Mouse (Mus musculus): ENCODE data around the gene Opcml. TPM values are rescaled to one million over a fixed set of nuclear protein-coding genes. Genes with fewer than 3 reads are reported as not detected.

Gene Opcml
- polyA plus RNA-seq, 2 experiments: 3.7 to 5.5 TPM

DNA sequence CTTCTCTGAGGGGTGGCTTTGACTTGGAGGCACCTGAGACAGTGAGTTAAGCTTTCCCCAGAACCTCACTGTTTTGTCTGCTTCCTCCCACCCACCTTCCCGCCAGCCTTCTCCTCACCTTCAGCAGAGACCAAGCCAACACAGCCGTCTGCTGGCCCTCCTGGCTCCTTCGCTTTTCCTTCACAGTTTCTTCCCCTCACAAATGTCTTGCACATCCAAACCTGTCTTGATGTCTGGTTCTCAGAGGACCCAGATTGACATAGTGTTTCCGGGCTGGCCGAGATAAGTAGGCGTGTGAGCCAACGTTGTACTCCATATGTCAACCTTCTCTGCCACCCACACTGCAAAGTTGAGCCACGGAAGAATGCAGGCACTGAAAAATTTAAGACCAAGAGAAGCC lies 19.2 kb downstream of the Opcml start:
- Histone ChIP-seq H3K4me2 (replicated peaks; ENCODE audit: low read depth, low read length, severe bottlenecking) (no peak overlapping the region), H3K9ac (ENCODE audit: low read depth, low read length, severe bottlenecking) (no peak overlapping the region), H3K36me3 (ENCODE audit: control insufficient read depth, insufficient read depth, low read length) (no peaks in the 10 kb centered on the region), H3K4me1 (ENCODE audit: control insufficient read depth, insufficient read depth, low read length) (no peaks in the 10 kb centered on the region), H3K9me3 (ENCODE audit: control insufficient read depth, low read length) (no peaks in the 10 kb centered on the region), H3K27me3 (ENCODE audit: control insufficient read depth, insufficient read depth, low read length) (no peaks in the 10 kb centered on the region), H3K4me3 (replicated peaks; ENCODE audit: low read length) (no peak overlapping the region), H3K27ac (replicated peaks; ENCODE audit: low read depth, low read length) (no peak overlapping the region)
- no peak for ATAC-seq (ENCODE audit: low FRiP score, low read depth)
- 90% methylated on average over 8 of the region's 8 CpGs for WGBS
- no peak for TF ChIP-seq POLR2A (IDR thresholded peaks at IDR 0.05; ENCODE audit: borderline replicate concordance, extremely low read depth, insufficient read depth, insufficient read length)
- no peak for DNase-seq (ENCODE audit: low spot score)

DNA sequence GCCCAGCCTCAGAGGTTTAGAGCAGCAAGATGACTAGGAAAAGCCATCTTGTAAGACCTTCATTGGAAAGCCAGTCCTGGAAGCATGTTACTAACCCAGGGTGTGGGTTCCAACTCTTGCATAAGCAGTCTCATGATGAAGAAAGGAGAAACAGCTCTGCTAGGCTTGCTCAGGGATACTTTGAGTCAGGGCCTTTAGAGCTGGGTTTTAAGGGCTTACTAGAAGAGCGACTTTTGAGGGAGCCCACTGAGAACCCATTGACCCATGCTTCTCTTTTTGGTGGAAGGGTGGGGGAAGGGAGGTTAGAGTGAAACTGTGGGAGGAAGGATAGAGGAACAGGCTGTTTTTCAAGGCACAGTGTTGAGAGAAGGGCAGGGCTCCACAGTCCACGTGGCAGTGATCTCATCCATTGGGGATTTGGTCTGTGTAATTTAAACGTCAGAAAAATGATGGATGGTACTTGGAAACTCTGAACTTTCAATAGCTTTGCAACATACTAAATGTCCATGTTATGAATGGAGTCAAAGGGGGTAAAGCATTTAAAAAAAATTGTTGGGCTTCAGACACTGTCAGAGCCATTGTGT lies 22.7 kb downstream of the Opcml start:
- ATAC-seq (ENCODE audit: low FRiP score, low read depth) (no peak), DNase-seq (ENCODE audit: low spot score) (peak; percentile 34)
- no peaks in the 10 kb centered on the region for H3K9me3 ChIP-seq (ENCODE audit: control insufficient read depth, low read length)
- H3K36me3 ChIP-seq (ENCODE audit: control insufficient read depth, insufficient read depth, low read length): no peaks in the 10 kb centered on the region
- no peak for TF ChIP-seq POLR2A (IDR thresholded peaks at IDR 0.05; ENCODE audit: borderline replicate concordance, extremely low read depth, insufficient read depth, insufficient read length)
- H3K27ac ChIP-seq (replicated peaks; ENCODE audit: low read depth, low read length): no peak overlapping the region
- WGBS: 34% methylated on average over 3 of the region's 3 CpGs
- no peak overlapping the region for H3K4me2 ChIP-seq (replicated peaks; ENCODE audit: low read depth, low read length, severe bottlenecking)
- H3K4me1 ChIP-seq (ENCODE audit: control insufficient read depth, insufficient read depth, low read length): no peaks in the 10 kb centered on the region
- no peak overlapping the region for H3K9ac ChIP-seq (ENCODE audit: low read depth, low read length, severe bottlenecking)
- H3K27me3 ChIP-seq (ENCODE audit: control insufficient read depth, insufficient read depth, low read length): no peaks in the 10 kb centered on the region
- no peak overlapping the region for H3K4me3 ChIP-seq (replicated peaks; ENCODE audit: low read length)

DNA sequence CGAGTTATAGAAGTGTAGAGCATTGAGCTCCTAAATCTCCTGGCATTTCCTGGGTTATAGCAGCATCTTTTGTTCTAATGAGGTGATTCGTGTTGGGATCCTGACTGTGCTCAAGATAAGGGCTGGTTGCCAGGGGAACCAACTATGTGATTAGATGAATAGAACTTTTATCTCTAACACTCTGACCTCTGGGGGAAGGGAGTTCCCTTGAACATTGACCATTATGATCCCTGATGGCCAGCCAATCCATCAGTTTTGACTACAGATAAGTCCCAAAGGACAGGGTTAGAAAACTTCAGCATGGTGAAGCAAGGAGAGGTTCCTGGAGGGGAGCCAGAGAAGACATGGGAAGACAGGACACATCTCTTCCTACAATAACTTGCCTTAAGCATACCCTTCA lies 23.6 kb downstream of the Opcml start:
- no peak for TF ChIP-seq POLR2A (IDR thresholded peaks at IDR 0.05; ENCODE audit: borderline replicate concordance, extremely low read depth, insufficient read depth, insufficient read length)
- Histone ChIP-seq H3K27me3 (ENCODE audit: control insufficient read depth, insufficient read depth, low read length) (no peaks in the 10 kb centered on the region), H3K36me3 (ENCODE audit: control insufficient read depth, insufficient read depth, low read length) (no peaks in the 10 kb centered on the region), H3K4me1 (ENCODE audit: control insufficient read depth, insufficient read depth, low read length) (no peaks in the 10 kb centered on the region), H3K27ac (replicated peaks; ENCODE audit: low read depth, low read length) (no peak overlapping the region), H3K9ac (ENCODE audit: low read depth, low read length, severe bottlenecking) (no peak overlapping the region), H3K4me2 (replicated peaks; ENCODE audit: low read depth, low read length, severe bottlenecking) (no peak overlapping the region), H3K9me3 (ENCODE audit: control insufficient read depth, low read length) (no peaks in the 10 kb centered on the region), H3K4me3 (replicated peaks; ENCODE audit: low read length) (no peak overlapping the region)
- ATAC-seq (ENCODE audit: low FRiP score, low read depth) (no peak), DNase-seq (ENCODE audit: low spot score) (no peak)
- WGBS: 35% methylated on average over 2 of the region's 2 CpGs

DNA sequence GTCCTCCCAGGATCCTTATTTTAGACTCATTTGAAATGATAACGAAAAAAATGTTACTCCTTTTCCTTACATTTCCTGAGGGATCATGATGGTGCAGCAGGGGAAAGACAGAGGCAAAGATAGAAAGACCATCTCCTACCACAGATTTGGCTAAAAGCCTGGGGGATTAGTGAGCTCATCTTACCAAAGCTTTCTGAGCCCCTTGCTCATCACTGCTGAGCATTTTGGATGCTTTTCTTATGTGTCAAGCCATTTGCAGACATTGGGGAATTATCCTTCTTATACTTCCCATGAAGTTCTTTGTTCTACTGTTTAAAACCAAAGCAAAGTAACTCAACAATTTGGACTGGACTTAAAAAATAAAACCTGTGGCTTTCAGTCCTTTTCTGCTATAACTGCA lies 30.6 kb downstream of the Opcml start:
- H3K27ac ChIP-seq (replicated peaks; ENCODE audit: low read depth, low read length): no peak overlapping the region
- no peaks in the 10 kb centered on the region for H3K27me3 ChIP-seq (ENCODE audit: control insufficient read depth, insufficient read depth, low read length)
- 66% methylated on average over 1 of the region's 1 CpGs for WGBS
- TF ChIP-seq POLR2A (IDR thresholded peaks at IDR 0.05; ENCODE audit: borderline replicate concordance, extremely low read depth, insufficient read depth, insufficient read length): no peak
- no peaks in the 10 kb centered on the region for H3K9me3 ChIP-seq (ENCODE audit: control insufficient read depth, low read length)
- DNase-seq (ENCODE audit: low spot score): no peak
- no peaks in the 10 kb centered on the region for H3K4me1 ChIP-seq (ENCODE audit: control insufficient read depth, insufficient read depth, low read length)
- H3K36me3 ChIP-seq (ENCODE audit: control insufficient read depth, insufficient read depth, low read length): no peaks in the 10 kb centered on the region
- no peak for ATAC-seq (ENCODE audit: low FRiP score, low read depth)
- H3K4me2 ChIP-seq (replicated peaks; ENCODE audit: low read depth, low read length, severe bottlenecking): no peak overlapping the region
- H3K9ac ChIP-seq (ENCODE audit: low read depth, low read length, severe bottlenecking): no peak overlapping the region
- H3K4me3 ChIP-seq (replicated peaks; ENCODE audit: low read length): no peak overlapping the region

DNA sequence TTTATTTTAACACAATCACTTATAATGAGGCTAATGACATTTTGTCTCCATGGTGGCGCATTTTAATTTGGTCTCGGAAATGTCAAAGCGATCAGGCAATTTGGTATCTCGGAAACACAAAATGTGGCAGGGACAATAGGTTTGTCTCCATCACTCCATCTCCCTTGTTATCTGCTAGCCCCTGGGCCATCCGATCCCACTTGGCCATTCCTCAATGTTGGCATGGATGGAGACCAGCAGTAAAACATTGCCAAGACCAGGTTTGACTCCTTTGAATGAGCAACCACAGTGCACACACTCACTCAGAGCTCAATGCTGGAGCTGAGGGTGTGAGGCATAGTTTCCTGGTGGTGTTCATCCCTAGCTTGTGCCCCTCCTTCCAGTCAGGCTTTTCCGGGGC lies 32.1 kb downstream of the Opcml start:
- no peak for TF ChIP-seq POLR2A (IDR thresholded peaks at IDR 0.05; ENCODE audit: borderline replicate concordance, extremely low read depth, insufficient read depth, insufficient read length)
- ATAC-seq (ENCODE audit: low FRiP score, low read depth) (no peak), DNase-seq (ENCODE audit: low spot score) (no peak)
- Histone ChIP-seq H3K4me2 (replicated peaks; ENCODE audit: low read depth, low read length, severe bottlenecking) (no peak overlapping the region), H3K27ac (replicated peaks; ENCODE audit: low read depth, low read length) (no peak overlapping the region), H3K4me3 (replicated peaks; ENCODE audit: low read length) (no peak overlapping the region), H3K36me3 (ENCODE audit: control insufficient read depth, insufficient read depth, low read length) (no peaks in the 10 kb centered on the region), H3K4me1 (ENCODE audit: control insufficient read depth, insufficient read depth, low read length) (no peaks in the 10 kb centered on the region), H3K9me3 (ENCODE audit: control insufficient read depth, low read length) (no peaks in the 10 kb centered on the region), H3K27me3 (ENCODE audit: control insufficient read depth, insufficient read depth, low read length) (no peaks in the 10 kb centered on the region), H3K9ac (ENCODE audit: low read depth, low read length, severe bottlenecking) (no peak overlapping the region)
- 90% methylated on average over 6 of the region's 6 CpGs for WGBS

DNA sequence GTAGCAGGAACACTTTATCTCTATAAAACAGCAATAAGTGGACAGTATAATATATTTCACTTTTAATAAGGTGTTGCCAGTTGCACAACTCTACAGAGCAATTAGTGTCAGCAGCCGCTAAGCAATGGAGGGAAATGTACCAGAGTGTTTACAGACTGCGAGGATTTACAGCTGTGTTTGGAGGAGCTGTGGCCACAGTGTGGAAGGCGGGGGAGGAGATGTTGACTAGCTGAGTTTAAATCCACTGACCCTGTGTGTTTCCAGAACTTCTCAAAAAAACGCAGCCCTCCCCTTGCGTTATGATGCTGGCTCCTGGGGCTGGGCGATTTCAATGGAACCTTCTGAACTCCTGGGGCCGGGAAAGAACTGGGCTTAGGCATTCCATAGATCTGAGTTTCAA lies 33.8 kb downstream of the Opcml start:
- H3K4me2 ChIP-seq (replicated peaks; ENCODE audit: low read depth, low read length, severe bottlenecking): no peak overlapping the region
- no peak overlapping the region for H3K27ac ChIP-seq (replicated peaks; ENCODE audit: low read depth, low read length)
- H3K4me3 ChIP-seq (replicated peaks; ENCODE audit: low read length): no peak overlapping the region
- H3K27me3 ChIP-seq (ENCODE audit: control insufficient read depth, insufficient read depth, low read length): no peaks in the 10 kb centered on the region
- no peak for ATAC-seq (ENCODE audit: low FRiP score, low read depth)
- no peak for DNase-seq (ENCODE audit: low spot score)
- no peaks in the 10 kb centered on the region for H3K36me3 ChIP-seq (ENCODE audit: control insufficient read depth, insufficient read depth, low read length)
- H3K4me1 ChIP-seq (ENCODE audit: control insufficient read depth, insufficient read depth, low read length): no peaks in the 10 kb centered on the region
- H3K9ac ChIP-seq (ENCODE audit: low read depth, low read length, severe bottlenecking): no peak overlapping the region
- H3K9me3 ChIP-seq (ENCODE audit: control insufficient read depth, low read length): no peaks in the 10 kb centered on the region
- WGBS: 35% methylated on average over 7 of the region's 7 CpGs
- no peak for TF ChIP-seq POLR2A (IDR thresholded peaks at IDR 0.05; ENCODE audit: borderline replicate concordance, extremely low read depth, insufficient read depth, insufficient read length)

All from limb, embryonic 14.5 days (tissue).